Mouse (Mus musculus): Measurements from ENCODE around the gene Gdf11.
A peak's percentile ranks its signal among the peaks of the same experiment; 100 is the strongest.

The Gdf11 gene

DNA sequence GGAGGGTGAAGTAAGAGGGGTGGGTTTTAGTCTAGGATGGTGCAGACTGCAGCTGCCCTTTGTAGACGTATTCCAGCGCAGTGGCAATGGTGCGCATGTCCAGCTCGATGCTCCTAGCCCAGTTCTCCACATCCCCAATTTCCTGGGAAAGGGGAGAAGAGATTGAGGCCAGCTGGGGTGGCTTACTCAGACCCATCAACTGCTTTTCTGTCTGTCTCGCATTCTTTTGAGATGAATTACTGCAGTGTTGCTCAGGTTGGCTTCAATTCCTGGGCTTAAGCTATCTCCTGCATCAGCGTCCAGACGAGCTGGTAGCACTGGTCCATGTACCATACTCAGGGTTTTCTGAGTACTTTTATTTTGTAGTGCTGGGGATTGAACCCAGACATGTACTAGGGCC, 28.4 kb upstream of the Gdf11 start:
- peak; percentile 83 for DNase-seq (ENCODE audit: low read depth, low spot score)

DNA sequence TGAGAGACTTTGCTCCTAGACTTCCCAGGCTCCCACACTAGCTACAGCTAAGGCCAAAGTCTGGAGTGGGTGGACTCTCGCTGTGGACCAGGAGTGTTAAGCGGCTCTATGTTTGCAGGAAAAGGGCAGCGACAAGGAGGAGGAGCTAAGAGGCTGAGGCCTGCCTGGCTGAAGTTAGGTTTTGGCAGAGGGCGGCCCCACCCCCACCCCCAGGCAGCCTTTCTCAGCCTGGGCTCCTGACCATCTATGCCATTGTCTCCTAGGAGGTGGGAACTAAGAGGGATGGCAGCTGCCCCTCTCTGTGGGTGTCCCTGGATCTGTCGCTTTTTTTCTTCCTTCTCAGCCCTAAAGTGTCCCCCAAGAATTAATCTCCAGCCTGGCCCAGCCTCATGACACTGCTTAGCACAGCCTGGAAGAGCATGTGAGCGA, 27.7 kb upstream of the Gdf11 start:
- DNase-seq (ENCODE audit: low read depth, low spot score), result peak; percentile 77

DNA sequence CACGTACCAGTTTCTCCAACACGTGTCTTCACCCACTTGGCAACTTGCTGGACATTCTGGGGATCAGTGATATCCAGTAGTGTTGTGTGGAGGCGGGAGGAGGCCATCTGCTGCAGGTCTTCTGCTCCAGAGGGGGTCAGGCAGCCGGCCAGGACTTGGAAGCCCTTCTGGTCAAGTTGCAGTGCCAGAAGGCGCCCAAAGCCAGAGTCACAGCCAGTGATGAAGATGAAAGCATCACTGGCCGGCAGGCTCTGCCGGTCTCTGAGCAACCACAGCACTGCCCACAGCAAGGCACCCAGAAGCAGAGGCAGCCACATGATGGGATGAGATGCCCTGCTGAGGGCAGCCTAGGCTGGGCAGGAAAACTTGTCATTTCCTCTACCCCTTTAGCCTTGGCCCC, 26.7 kb upstream of the Gdf11 start:
- peak; percentile 58 for DNase-seq (ENCODE audit: low read depth, low spot score)

DNA sequence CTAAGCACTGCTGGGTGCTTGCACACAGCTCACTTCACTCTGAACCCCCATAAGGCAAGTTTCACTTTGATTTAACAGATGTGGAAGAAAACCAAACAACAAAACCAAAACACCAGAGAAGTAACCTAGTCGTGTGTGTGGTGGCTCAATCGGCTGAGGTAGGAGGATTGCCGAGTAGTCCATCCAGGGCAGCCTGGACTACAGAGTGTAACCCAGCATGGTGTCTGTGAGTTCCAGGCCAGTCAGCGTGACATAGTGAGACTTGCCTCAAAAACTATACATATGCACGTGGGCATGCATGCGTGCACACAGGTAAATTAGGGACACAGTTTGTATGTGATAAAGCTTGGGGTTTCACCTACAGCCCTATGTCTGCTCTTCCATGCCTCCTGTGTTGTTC, 25.9 kb upstream of the Gdf11 start:
- DNase-seq (ENCODE audit: low read depth, low spot score), result no peak

DNA sequence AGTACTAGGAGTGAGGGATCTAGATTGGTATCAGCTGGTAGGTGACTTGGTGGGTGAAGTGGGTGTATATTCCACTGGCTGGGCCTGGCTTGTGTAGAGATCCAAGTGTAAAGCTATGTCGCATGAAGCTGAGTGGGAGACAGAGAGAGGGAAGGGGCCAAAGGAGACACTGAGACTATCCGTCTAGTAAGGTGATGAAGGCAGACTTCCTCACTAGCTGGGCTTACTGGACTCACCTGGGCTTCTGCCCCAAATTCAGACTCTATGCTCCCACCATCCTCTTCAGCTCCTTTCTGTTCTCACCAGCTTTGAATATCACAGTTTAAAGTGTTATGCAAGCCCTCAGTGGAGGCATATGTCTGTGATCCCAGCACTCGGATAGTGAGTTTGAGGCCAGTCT, 25.1 kb upstream of the Gdf11 start:
- DNase-seq (ENCODE audit: low read depth, low spot score), result no peak

DNA sequence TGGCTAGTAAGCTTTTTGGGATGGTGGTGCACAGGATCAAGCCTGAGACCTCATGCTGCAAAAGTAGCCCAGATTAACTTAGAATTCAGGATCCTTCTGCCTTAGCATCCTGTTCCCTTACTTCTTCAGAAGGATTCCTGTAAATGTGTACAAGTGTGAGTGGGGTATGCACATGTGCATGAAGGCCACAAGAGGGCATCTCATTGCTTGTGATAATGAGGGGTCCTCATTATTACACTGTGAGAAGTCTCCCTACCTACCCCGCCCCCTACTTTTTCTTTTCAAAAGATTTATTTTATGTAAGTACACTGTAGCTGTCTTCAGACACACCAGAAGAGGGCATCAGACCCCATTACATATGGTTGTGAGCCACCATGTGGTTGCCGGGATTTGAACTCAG, 24.0 kb upstream of the Gdf11 start:
- DNase-seq (ENCODE audit: low read depth, low spot score), result no peak

DNA sequence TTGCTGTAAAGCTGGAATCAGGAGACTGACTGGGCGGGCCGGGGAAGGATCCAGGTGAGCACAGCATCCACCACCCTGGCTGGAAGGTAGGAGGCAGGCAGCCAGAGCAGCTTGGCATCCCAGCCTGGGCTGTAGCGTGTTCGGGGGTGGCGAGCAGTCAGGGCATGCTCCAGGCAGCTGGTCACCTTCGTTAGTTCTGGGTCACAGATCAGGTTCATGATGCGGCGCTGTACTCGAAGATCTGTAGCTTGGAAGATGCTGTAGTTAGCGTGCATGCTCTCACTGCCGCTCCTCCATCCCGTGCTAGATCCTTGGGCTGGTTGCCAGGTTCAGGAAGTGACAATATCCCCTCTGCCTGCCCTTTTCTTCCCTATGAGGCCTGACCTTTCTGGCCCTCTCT, 22.2 kb upstream of the Gdf11 start:
- no peak for DNase-seq (ENCODE audit: low read depth, low spot score)

DNA sequence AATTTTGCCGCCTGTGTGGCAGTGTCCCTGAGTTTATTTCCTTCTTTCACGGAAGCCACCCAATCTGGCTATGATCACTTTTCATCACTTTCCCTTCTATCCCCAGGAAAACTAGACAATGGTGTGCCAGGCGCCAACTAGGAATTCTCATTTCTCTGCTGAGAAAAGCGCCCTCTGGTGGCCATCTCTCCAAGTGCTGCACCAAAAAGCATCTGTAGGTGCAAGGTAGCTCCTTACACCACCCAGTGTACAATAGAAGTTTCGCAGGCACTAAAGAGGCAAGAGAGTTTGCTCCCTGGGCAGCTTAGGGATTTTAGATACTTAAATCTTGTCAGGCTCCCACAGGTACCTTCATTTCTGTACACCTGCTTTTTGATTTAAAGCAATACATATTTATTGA, 21.7 kb upstream of the Gdf11 start:
- DNase-seq (ENCODE audit: low read depth, low spot score), result peak; percentile 97

DNA sequence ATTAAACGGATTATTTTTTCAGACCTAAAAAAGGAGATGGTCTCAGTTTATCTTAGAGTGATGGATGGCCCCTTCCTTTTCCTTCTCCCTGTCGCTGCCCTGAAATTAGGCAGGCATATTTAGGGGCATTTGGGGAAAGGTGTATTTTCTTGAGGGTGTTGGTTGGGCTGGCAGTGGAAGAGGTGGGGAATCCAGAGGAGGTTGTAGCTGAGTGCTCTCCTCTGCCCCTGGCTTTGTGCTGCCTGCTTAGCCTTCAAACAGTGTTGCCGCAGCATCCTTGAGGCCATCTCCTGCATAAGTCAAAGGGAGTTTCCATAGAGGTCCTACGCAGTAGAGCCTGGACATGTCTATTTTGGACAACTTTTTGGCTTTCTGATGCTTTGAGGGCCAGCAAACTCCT, 21.3 kb upstream of the Gdf11 start:
- DNase-seq (ENCODE audit: low read depth, low spot score), result no peak

DNA sequence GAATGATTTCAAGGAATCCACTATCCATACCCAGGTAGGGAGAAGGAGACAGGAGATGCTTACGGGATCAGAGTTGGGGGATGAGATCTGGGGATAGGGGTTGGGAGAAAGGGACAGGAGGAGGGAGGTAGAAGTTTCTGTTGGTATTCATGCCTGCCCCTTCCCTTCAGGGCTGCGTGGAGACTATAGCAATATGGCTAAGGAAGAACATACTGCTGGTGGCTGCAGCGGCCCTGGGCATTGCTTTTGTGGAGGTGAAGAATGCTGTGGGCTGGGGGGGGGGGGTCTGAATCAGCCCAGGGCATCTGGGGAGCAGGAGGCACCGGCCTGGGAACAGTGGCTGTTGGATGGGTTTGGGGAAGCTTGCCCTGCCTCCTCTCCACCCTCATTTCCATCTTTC, 20.8 kb upstream of the Gdf11 start:
- no peak for DNase-seq (ENCODE audit: low read depth, low spot score)

DNA sequence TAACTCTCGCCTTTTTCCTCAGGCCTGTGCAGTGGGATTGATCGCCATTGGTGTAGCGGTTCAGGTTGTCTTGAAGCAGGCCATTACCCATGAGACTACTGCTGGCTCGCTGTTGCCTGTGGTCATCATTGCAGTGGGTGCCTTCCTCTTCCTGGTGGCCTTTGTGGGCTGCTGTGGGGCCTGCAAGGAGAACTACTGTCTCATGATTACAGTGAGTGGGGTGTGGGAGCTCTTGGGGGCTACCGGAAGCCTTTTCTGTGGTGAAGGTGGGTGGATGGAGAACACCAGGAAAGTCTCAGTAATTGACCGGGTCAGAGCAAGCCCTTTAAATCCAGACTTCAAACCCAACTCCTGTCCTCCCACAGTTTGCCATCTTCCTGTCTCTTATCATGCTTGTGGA, 19.9 kb upstream of the Gdf11 start:
- DNase-seq (ENCODE audit: low read depth, low spot score), result no peak

DNA sequence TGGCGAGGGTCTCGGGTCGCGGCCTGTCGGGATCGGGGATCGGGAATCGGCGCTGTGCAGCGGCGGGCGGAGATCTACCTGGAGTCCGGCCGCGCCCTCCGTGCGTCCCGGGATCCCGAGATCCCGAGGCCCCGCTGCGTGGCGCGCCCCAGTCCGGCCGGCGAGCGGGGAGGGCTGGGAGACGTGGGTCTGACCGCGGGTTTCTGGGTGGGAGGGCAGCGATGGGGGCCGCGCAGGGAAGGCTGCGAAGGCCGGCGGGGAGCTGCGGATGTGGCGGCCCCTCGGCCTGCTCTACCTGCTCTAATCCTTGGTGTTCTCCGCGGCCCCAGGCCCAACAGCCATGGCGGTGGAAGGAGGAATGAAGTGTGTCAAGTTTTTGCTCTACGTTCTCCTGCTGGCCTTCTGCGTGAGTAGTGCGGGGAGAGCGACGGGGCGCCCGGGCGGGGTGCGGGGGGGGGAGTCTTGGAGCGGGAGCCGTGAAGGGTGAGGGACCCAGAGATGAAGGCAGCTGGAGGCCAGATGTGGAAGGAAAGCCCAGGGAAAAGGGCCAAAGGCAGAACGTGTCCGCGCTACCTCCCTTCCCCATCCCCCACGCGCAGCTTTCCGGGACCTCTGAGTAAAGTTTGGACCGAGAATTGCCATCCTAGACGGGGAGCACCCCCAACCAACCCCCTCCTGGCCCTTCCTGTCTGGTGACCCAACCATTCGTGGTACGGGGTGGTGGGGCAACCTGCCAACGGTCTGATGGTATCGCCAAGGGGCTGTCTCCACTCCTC, 18.7 kb upstream of the Gdf11 start:
- DNase-seq (ENCODE audit: low read depth, low spot score), result peak; percentile 67

DNA sequence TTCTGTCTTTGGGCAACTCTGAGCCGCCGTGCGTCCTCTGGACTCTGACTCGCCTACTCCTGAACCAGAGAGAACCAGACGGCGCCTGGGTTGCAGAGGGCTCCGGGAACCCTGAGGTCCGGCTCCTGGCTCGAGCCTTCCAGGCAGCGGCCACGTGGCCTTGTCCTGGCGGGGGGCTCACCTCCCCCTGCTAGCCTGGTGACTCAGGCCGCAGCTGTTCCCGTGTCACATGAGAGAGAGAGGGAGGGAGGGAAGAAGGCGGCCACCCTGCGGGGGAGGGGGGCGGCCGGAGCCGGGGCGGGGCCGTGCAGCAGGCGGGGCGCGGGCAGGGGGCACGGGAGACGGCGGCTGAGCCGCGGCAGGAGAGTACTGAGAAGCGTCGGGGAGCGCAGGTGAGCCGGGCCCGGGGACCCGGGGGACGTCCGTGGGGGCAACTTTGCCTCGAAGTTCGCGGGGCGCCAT, 18.1 kb upstream of the Gdf11 start:
- DNase-seq (ENCODE audit: low read depth, low spot score), result peak; percentile 88

DNA sequence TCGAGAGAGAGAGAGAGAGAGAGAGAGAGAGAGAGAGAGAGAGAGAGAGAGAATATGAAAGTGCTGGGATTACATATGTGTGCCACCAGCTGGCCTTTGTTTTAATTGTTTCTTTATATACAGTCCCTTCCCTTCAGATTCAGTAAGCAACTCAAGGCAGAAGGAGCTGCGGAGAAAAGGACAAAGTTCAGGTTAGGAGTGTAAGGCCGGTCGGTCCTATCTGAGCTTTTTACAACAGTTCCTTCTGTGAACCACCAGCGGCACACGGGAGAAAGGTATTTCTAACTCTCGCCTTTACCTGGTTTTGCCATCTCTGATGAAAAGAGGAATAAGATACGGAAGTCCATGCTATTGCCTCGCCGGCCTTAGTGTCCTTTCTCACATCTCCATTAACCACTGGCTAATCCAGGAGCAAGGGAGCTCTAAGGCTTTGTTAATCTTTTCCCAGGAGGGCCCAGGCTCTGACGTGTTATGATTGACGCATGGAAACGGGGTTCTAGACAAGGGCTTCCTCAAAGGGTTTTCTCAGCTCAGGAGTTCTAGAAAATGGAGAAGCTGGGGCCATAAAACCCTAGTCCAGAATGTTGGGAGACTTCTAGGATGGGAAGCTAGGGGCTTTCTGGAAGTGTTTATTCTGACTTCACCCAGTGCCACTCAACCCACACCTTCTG, 17.4 kb upstream of the Gdf11 start:
- DNase-seq (ENCODE audit: low read depth, low spot score), result peak; percentile 59

DNA sequence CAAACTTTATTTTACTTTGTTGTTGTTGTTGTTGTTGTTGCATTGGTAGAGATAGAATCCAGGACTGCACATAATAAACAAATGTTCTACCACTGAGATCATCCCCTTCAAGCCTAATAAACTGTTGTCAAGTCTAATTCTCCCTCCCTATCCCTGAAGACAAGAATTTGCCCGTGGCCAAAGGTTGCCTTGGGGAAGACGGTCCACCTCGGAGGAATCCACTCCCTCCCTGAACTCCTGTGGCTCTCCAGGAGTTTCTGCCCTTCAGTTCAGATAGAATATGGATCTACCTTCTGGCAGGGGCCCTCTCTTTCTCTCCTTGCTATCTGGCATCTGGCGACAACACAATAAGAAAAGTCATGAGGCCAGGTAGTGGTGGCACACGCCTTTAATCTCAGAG, 13.3 kb upstream of the Gdf11 start:
- no peak for DNase-seq (ENCODE audit: low read depth, low spot score)

DNA sequence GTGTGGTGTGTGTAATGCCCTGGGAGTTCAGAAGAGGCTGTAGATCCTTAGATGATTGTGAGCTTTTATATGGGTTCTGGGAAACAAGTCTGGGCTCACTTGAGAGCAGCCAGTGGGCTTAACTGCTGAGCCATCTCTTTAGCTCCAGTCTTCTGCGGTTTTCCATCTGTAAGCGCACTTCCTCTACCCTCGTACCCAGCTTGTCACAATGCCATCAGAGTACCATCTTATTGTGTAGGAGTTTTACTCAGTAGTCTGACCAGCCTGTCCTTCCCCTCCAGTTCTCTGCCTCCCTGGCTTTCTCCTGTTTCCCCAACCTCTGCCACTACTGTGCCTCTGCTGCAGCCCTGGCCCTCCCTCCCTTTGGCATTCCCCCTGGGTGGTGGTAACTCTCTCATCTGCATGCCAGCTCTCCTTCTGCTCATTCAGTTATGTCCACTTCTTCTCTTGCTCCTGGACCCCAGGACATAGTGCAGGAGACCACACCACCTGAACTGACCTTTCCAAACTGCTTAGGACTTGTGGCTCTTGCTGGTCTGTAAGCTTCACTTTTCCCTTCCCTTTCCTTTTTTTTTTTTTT, 11.0 kb upstream of the Gdf11 start:
- DNase-seq (ENCODE audit: low read depth, low spot score), result no peak

DNA sequence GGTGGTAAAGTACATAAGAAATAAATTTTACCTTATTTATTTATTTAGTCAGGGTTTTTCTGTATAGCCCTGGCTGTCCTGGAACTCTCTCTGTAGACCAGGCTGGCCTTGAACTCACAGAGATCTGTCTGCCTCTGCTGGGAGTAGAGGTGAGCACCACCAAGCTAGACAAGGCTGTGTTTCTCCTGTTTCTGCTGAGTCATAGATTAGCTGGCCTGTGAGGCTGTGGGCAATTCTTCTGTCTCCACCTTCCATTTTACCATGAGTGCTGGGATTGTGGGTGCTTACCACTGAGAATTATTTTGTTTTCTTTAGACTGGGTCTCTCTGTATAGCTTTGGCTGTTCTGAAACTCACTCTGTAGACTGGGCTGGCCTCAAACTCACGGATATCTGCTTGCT, 9.9 kb upstream of the Gdf11 start:
- no peak for DNase-seq (ENCODE audit: low read depth, low spot score)

DNA sequence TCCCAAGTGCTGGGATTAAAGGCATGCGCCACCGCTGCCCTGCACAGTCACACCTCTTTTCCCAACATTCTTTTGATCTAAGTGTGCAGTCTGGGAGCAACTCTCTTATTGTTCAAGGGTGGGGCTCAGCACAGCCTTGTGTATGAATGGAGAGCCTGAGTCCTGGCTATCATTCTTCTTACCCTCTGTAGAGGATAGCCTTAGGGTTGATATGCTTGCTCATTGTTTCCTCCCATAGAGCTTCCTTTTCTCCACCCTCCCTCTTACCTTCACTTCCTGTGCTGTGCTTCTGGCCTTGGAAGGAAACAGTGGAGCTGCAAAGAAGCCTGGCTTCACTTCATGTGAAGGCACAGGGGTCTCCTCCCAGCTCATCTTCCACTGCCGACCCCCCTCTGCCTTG, 9.2 kb upstream of the Gdf11 start, which contains the start of gene Cd63:
TSS of gene Cd63 (plus strand) at position 292 of the 400 bp plus-strand sequence.
- no peak for DNase-seq (ENCODE audit: low read depth, low spot score)

DNA sequence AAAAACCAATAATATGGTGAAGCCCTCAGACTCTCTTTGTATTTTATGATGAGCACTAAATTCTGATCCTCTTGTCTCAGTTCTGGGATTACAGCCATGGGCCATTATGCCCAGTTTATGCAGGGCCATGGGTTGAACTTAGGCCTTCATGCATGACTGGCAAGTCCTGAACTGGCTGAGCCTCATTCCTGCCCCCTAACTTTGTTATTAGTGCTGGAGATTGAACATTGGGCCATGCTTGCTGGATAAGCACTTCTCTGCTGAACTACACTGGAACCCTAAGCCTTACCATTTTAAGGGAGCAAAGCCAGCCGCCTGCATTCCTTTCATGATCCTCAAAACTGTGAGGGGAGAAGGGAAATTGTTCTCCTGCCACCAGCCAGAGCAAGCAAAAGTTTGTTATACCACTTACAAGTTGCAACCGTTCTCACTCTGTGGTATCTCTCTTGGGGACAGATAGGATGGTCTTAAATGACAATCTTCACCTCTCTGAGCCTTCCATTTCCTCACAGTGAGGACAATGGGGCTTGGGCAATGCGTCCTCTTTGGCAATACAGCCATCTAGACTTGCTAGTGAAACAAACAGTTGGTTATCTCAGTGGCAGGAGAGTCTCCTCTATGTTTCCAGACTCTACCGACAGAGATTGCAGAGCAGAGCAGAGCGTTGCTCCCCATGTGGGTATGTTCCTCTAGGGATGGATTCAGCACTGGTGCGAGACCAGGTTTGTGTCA, 8.4 kb upstream of the Gdf11 start:
- no peak for DNase-seq (ENCODE audit: low read depth, low spot score)

DNA sequence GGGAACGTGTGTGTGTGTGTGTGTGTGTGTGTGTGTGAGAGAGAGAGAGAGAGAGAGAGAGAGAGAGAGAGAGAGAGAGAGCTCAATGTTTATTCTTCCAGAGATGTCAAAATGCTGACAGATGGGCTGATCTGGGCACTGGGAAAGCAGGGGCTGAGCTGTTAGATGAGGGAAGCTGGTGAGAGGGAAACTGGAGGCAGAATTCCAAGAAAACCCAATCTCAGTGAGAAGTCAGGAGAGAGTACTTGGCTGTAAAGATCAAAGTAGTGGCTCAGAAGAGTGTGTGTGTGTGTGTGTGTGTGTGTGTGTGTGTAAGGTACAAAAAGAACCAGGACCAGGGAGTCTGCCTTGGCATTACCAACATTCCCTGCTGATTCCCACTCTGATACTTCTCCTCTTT, 6.0 kb upstream of the Gdf11 start:
- DNase-seq (ENCODE audit: low read depth, low spot score), result no peak

DNA sequence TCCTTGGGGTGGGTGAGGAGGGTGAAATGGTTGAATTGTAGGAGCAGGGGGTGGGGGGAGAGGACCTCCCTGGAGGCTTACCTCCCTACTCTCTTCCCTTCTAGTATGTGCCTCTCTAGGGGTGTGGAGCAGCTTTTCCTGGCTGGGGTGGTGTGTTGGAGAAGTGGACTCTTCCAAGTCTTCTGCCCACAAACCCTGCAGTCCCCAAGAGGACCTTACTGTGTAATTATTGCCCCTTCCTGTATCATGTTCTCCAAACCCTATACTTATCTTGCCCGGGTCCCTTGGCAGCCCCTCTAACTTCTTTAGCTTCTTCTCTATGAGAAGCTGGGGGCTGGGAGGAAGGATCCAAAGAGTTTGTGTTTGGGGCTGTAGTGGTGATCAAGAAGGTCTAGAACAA, 5.3 kb upstream of the Gdf11 start:
- DNase-seq (ENCODE audit: low read depth, low spot score), result no peak

Data from 3T3-L1 (cell line).